Mouse (Mus musculus): ENCODE measurements around the gene Tfb1m. TPM values are rescaled to one million over a fixed set of nuclear protein-coding genes. Genes with fewer than 3 reads are reported as not detected.

Tfb1m gene
- polyA plus RNA-seq, 1 experiment from 2014 or later: 18.8 TPM

DNA sequence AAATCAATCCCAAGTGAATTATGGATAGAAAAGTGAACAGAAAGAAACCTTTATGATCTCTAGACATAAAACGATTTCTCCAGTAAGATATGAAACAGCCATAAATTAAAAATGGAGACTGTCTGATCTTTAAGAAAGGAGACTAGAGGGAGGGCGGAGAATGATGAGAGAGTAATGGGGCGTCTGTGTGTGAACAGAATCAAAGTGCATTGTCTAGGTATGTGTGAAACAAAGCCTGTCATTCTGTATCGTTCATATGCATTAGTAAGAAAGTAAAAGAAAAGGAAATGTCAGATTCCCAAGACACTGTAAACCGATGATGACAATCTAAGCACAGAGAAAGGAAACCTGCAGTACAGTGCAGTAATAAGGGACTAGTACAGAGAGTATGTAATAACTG lies 16.5 kb downstream of the Tfb1m start:
- Histone ChIP-seq H3K4me1 (replicated peaks) (no peaks in the 10 kb centered on the region), H3K4me3 (replicated peaks) (no peak overlapping the region), H3K4me2 (no peak overlapping the region), H3K27me3 (no peaks in the 10 kb centered on the region), H3K27ac (no peak overlapping the region), H3K9ac (replicated peaks) (no peak overlapping the region), H3K36me3 (peaks cover 20% of the 10 kb centered on the region), H3K9me3 (no peaks in the 10 kb centered on the region)
- no peak for ATAC-seq (ENCODE audit: insufficient number of reproducible peaks, insufficient read depth, low FRiP score, low TSS enrichment, low read depth)
- WGBS: 90% methylated on average over 5 of the region's 5 CpGs

DNA sequence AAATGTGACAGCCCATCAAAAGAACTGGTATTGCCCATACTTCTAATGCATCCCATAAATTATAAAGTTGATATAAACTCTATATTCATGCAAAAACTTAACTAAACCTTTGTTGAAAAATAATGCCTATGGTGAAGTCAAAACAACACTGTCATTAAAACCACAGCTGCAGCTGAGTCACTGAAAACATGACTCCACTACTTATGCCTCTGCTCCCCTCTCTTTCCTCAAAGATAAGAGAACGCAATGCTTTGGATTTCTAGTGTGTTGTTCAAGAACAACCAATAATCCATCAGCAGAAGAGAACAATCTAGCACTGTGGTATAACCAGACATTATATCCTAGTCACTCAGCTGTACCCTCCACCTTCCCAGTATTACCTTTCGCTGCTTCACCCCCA lies 17.3 kb downstream of the Tfb1m start:
- no peak overlapping the region for H3K4me3 ChIP-seq (replicated peaks)
- WGBS: 95% methylated on average over 2 of the region's 2 CpGs
- H3K4me2 ChIP-seq: no peak overlapping the region
- H3K27ac ChIP-seq: no peak overlapping the region
- no peak for ATAC-seq (ENCODE audit: insufficient number of reproducible peaks, insufficient read depth, low FRiP score, low TSS enrichment, low read depth)
- no peaks in the 10 kb centered on the region for H3K27me3 ChIP-seq
- H3K9ac ChIP-seq (replicated peaks): no peak overlapping the region
- no peaks in the 10 kb centered on the region for H3K9me3 ChIP-seq
- H3K36me3 ChIP-seq: peaks cover 20% of the 10 kb centered on the region
- H3K4me1 ChIP-seq (replicated peaks): no peaks in the 10 kb centered on the region

- no peak overlapping the region for H3K4me2 ChIP-seq
- H3K9ac ChIP-seq (replicated peaks): no peak overlapping the region
- H3K36me3 ChIP-seq: no peaks in the 10 kb centered on the region; the same call in 1 of the 2 replicates
- 17% methylated on average over 1 of the region's 1 CpGs for WGBS
- no peaks in the 10 kb centered on the region for H3K27me3 ChIP-seq
- ATAC-seq (ENCODE audit: insufficient number of reproducible peaks, insufficient read depth, low FRiP score, low TSS enrichment, low read depth): no peak
- no peaks in the 10 kb centered on the region for H3K9me3 ChIP-seq
- H3K4me1 ChIP-seq (replicated peaks): no peaks in the 10 kb centered on the region
- no peak overlapping the region for H3K4me3 ChIP-seq (replicated peaks)
- no peak overlapping the region for H3K27ac ChIP-seq
Observed at GRCm38 (mm10) chr17:3533425-3533824, 24.2 kb downstream of the Tfb1m start.

GRCm38 (mm10) chr17:3532254-3532653 lies 25.3 kb downstream of the Tfb1m start, which contains the start of gene Cldn20:
Cldn20 (plus strand) TSS chr17:3532554.
- ATAC-seq (ENCODE audit: insufficient number of reproducible peaks, insufficient read depth, low FRiP score, low TSS enrichment, low read depth): no peak
- Histone ChIP-seq H3K27me3 (no peaks in the 10 kb centered on the region), H3K9me3 (no peaks in the 10 kb centered on the region), H3K4me3 (replicated peaks) (no peak within 1 kb of the TSS), H3K9ac (replicated peaks) (no peak within 1 kb of the TSS), H3K4me1 (replicated peaks) (no peaks in the 10 kb centered on the region; the same call in 1 of the 2 replicates), H3K36me3 (no peaks in the 10 kb centered on the region; the same call in 1 of the 2 replicates), H3K4me2 (no peak within 1 kb of the TSS), H3K27ac (no peak within 1 kb of the TSS)
- WGBS: 91% methylated on average over 4 of the region's 4 CpGs

GRCm38 (mm10) chr17:3531641-3532040 lies 25.9 kb downstream of the Tfb1m start:
- no peak for ATAC-seq (ENCODE audit: insufficient number of reproducible peaks, insufficient read depth, low FRiP score, low TSS enrichment, low read depth)

DNA sequence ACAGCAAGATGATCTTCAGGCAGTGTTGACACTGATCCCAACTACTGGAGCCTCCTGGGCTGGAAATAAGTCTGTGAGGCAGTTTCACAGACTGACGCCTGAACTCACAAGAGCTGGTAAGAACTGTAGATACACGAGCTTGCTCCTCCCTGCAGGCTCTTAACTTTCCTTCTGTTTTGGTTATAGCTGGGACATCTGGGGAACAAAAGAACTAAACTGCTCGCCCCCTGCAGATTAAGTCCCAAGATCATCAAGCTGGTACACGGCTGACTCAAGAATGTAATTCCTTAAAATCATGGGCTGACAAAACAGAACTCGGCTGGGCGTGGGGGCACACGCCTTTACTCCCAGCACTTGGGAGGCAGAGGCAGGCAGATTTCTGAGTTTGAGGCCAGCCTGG lies 27.0 kb downstream of the Tfb1m start:
- Histone ChIP-seq H3K9ac (replicated peaks) (no peak overlapping the region), H3K27me3 (no peaks in the 10 kb centered on the region), H3K36me3 (no peaks in the 10 kb centered on the region; the same call in 1 of the 2 replicates), H3K27ac (no peak overlapping the region), H3K4me3 (replicated peaks) (no peak overlapping the region), H3K4me2 (no peak overlapping the region), H3K9me3 (no peaks in the 10 kb centered on the region), H3K4me1 (replicated peaks) (no peaks in the 10 kb centered on the region; the same call in 1 of the 2 replicates)
- no peak for ATAC-seq (ENCODE audit: insufficient number of reproducible peaks, insufficient read depth, low FRiP score, low TSS enrichment, low read depth)
- 72% methylated on average over 7 of the region's 7 CpGs for WGBS

More at GRCm38 (mm10) chr17:3531641-3532040, 25.9 kb downstream of the Tfb1m start:
- Histone ChIP-seq H3K4me3 (replicated peaks) (no peak overlapping the region), H3K9ac (replicated peaks) (no peak overlapping the region), H3K27ac (no peak overlapping the region), H3K4me1 (replicated peaks) (no peaks in the 10 kb centered on the region; the same call in 1 of the 2 replicates), H3K36me3 (no peaks in the 10 kb centered on the region; the same call in 1 of the 2 replicates), H3K4me2 (no peak overlapping the region), H3K27me3 (no peaks in the 10 kb centered on the region), H3K9me3 (no peaks in the 10 kb centered on the region)
- 81% methylated on average over 1 of the region's 1 CpGs for WGBS

DNA sequence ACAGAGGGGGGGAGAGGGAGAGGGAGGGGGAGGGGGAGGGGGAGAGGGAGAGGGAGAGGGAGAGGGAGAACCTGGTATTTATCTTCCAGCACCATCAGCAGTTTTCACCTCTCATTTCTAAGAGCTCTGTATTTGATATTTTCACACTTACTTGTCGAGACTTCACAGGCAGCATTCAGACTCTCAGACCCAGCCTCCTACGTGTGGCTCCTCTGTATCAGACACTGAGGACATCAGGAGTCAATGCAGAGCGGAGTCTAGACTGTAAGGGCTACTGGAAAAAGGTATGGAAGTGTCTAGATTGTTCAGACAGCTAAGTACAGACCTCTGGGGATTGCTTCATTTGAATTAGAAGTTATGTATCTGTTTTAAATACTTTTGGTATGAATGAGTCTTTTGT lies 28.1 kb downstream of the Tfb1m start:
- Histone ChIP-seq H3K36me3 (no peaks in the 10 kb centered on the region; the same call in 1 of the 2 replicates), H3K9me3 (no peaks in the 10 kb centered on the region), H3K27me3 (no peaks in the 10 kb centered on the region), H3K27ac (no peak overlapping the region), H3K4me2 (no peak overlapping the region), H3K9ac (replicated peaks) (no peak overlapping the region), H3K4me3 (replicated peaks) (no peak overlapping the region), H3K4me1 (replicated peaks) (no peaks in the 10 kb centered on the region; the same call in 1 of the 2 replicates)
- ATAC-seq (ENCODE audit: insufficient number of reproducible peaks, insufficient read depth, low FRiP score, low TSS enrichment, low read depth): no peak
- WGBS: 66% methylated on average over 3 of the region's 3 CpGs

- 82% methylated on average over 6 of the region's 6 CpGs for WGBS
Observed at GRCm38 (mm10) chr17:3527841-3528471, 29.6 kb downstream of the Tfb1m start.

DNA sequence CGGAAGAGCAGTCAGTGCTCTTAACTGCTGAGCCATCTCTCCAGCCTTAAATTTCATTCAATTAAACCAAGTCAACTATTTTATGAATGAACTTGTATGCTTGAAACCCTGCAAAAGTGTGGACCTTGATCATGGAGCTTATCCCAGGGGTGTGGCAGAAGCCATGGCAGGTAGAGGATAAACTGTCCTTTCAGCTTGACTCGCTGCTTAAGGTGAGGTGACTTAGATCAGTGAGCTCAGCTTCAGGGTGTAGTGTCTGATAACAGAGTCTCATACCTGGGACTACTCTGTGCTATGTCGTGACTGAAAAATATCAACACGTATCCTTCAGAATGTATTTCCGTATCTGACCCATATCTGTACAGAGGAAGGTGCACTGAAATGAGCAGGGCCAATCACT lies 37.2 kb downstream of the Tfb1m start:
- Histone ChIP-seq H3K4me2 (no peak overlapping the region), H3K4me1 (replicated peaks) (no peaks in the 10 kb centered on the region), H3K27ac (no peak overlapping the region), H3K4me3 (replicated peaks) (no peak overlapping the region), H3K36me3 (peaks cover 44% of the 10 kb centered on the region), H3K9ac (replicated peaks) (no peak overlapping the region), H3K27me3 (no peaks in the 10 kb centered on the region), H3K9me3 (no peaks in the 10 kb centered on the region)
- 95% methylated on average over 5 of the region's 5 CpGs for WGBS
- ATAC-seq (ENCODE audit: insufficient number of reproducible peaks, insufficient read depth, low FRiP score, low TSS enrichment, low read depth): no peak

More at GRCm38 (mm10) chr17:3527841-3528471, 29.6 kb downstream of the Tfb1m start:
- H3K27ac ChIP-seq: no peak overlapping the region
- H3K4me2 ChIP-seq: no peak overlapping the region
- no peaks in the 10 kb centered on the region for H3K27me3 ChIP-seq
- no peak overlapping the region for H3K4me3 ChIP-seq (replicated peaks)
- no peaks in the 10 kb centered on the region; the same call in 1 of the 2 replicates for H3K4me1 ChIP-seq (replicated peaks)
- ATAC-seq (ENCODE audit: insufficient number of reproducible peaks, insufficient read depth, low FRiP score, low TSS enrichment, low read depth): no peak
- no peaks in the 10 kb centered on the region for H3K9me3 ChIP-seq
- H3K9ac ChIP-seq (replicated peaks): no peak overlapping the region
- H3K36me3 ChIP-seq: no peaks in the 10 kb centered on the region

DNA sequence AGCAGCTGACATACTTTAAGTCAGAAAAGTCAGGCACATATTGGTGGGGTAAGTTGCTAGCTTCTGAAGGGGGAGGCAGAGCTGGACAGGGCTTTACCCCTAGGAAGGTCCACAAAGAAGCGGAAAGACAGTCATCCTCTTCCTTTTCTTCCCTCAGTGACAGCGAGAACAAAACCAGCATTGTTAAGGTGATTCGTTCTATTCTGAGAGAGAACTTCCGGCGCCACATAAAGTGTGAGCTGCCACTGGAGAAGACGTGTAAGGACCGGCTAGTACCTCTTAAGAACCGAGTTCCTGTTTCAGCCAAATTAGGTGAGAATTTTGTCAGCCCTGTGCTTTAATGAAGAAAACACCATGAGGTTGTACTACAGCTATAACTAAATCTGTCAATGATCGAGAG lies 41.2 kb downstream of the Tfb1m start:
- no peak for ATAC-seq (ENCODE audit: insufficient number of reproducible peaks, insufficient read depth, low FRiP score, low TSS enrichment, low read depth)
- Histone ChIP-seq H3K27me3 (no peaks in the 10 kb centered on the region), H3K4me3 (replicated peaks) (no peak overlapping the region), H3K36me3 (peaks cover 59% of the 10 kb centered on the region), H3K9me3 (no peaks in the 10 kb centered on the region), H3K4me2 (no peak overlapping the region), H3K27ac (0 out of 2 replicates have a peak overlapping the region, but pooled peaks have one; percentile 17), H3K9ac (replicated peaks) (no peak overlapping the region), H3K4me1 (replicated peaks) (no peaks in the 10 kb centered on the region)
- WGBS: 78% methylated on average over 9 of the region's 9 CpGs

- Histone ChIP-seq H3K4me2 (no peak overlapping the region), H3K27ac (no peak overlapping the region), H3K4me3 (replicated peaks) (no peak overlapping the region), H3K4me1 (replicated peaks) (no peaks in the 10 kb centered on the region), H3K36me3 (peaks cover 58% of the 10 kb centered on the region), H3K9me3 (no peaks in the 10 kb centered on the region), H3K27me3 (no peaks in the 10 kb centered on the region), H3K9ac (replicated peaks) (no peak overlapping the region)
- no peak for ATAC-seq (ENCODE audit: insufficient number of reproducible peaks, insufficient read depth, low FRiP score, low TSS enrichment, low read depth)
- 92% methylated on average over 8 of the region's 8 CpGs for WGBS
Observed at GRCm38 (mm10) chr17:3515851-3516250, 41.7 kb downstream of the Tfb1m start.

GRCm38 (mm10) chr17:3514316-3514715 lies 43.3 kb downstream of the Tfb1m start:
- 90% methylated on average over 5 of the region's 5 CpGs for WGBS

More at GRCm38 (mm10) chr17:3514316-3514715, 43.3 kb downstream of the Tfb1m start:
- ATAC-seq (ENCODE audit: insufficient number of reproducible peaks, insufficient read depth, low FRiP score, low TSS enrichment, low read depth): no peak
- H3K9me3 ChIP-seq: no peaks in the 10 kb centered on the region
- no peak overlapping the region for H3K4me3 ChIP-seq (replicated peaks)
- H3K9ac ChIP-seq (replicated peaks): no peak overlapping the region
- no peaks in the 10 kb centered on the region for H3K27me3 ChIP-seq
- no peak overlapping the region for H3K4me2 ChIP-seq
- H3K27ac ChIP-seq: no peak overlapping the region
- no peaks in the 10 kb centered on the region for H3K4me1 ChIP-seq (replicated peaks)
- H3K36me3 ChIP-seq: peaks cover 50% of the 10 kb centered on the region
